Comparison of ENCODE assay signal across 11 mouse cellular contexts in the genomic region with DNA sequence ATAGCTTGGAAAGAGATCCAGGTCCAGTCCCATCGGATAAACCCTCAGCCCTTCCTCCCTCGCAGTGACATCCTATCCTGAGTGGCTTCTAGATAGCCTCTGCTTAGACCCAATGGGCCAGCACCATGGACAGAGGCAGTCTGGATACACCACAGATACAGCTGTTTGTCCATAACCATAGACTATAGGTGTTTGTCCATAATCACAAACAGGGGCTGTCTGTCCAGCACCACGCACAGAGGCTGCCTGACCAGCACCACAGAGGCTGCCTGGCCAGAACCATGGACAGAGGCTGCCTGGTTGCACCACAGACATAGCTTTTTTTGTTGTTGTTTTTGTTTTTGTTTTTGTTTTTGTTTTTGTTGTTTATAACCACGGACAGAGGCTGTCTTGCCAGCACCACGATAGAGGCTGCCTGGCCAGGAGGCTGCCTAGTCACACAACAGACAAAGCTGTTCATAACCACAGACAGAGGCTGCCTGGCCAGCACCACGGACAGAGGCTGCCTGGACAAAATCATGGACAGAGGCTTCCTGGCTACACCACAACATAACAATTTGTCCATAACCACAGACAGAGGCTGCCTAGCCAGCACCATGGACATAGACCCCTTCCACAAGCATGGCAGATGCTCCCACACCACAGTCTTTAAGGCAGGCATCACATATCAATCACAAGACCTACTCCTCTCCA.
DNase-seq lines count a peak whose midpoint lies in the region; ATAC-seq and TF ChIP-seq lines count a peak whose summit lies in the region.
"Had no signal": no experiment of that assay in that cellular context is flagged by ENCODE, and none has a peak within 500 bp of the region (broad histone marks: within the 10 kb centered on the region; RNA-seq: fewer than 3 reads in every experiment).

No protein-coding gene starts in this region.

- TF ChIP-seq CTCF in intestine, postnatal 0 days (IDR thresholded peaks at IDR 0.05; ENCODE audit: low read depth) = no peak

- H3K9ac ChIP-seq in intestine, embryonic 14.5 days (ENCODE audit: low read length) = no peak overlapping the region
- no peak overlapping the region for H3K9ac ChIP-seq in intestine, postnatal 0 days (ENCODE audit: low read depth, low read length)
- H3K9ac ChIP-seq: embryonic facial prominence, embryonic 12.5 days; liver, embryonic 14.5 days had no signal

- H3K4me2 ChIP-seq in intestine, embryonic 14.5 days (ENCODE audit: low read length) = no peak overlapping the region
- no peak overlapping the region for H3K4me2 ChIP-seq in intestine, postnatal 0 days (replicated peaks; ENCODE audit: low read depth)
- H3K4me2 ChIP-seq: embryonic facial prominence, embryonic 12.5 days had no signal

- WGBS in intestine, embryonic 14.5 days = 54% methylated on average over 6 of the region's 6 CpGs
- WGBS in intestine, postnatal 0 days = 52% methylated on average over 6 of the region's 6 CpGs

- DNase-seq in intestine, embryonic 14.5 days (ENCODE audit: low spot score) = peak; percentile 85
- DNase-seq in R1 (ENCODE audit: low read depth, low spot score) = peak; percentile 49
- peak; percentile 52 for DNase-seq in embryo, embryonic 9.5 days (ENCODE audit: extremely low spot score)
- DNase-seq in lung, postnatal 14 days = peak; percentile 44
- no peak for DNase-seq in right cerebral cortex, postnatal 36 days (ENCODE audit: low spot score in 2 of 2)
- no peak for DNase-seq in frontal cortex, adult 2 months (ENCODE audit: extremely low spot score in 1 of 2, low spot score in 1 of 2)
- DNase-seq in layer of hippocampus, adult 8-10 months (ENCODE audit: low spot score in 2 of 2) = no peak

- H3K4me3 ChIP-seq in intestine, embryonic 14.5 days (ENCODE audit: low read depth, low read length) = no peak overlapping the region
- no peak overlapping the region for H3K4me3 ChIP-seq in intestine, postnatal 0 days (ENCODE audit: low read depth, low read length)
- H3K4me3 ChIP-seq: embryonic facial prominence, embryonic 12.5 days; heart, embryonic 10.5 days had no signal

- no peak for ATAC-seq in intestine, embryonic 14.5 days (replicated peaks; ENCODE audit: low FRiP score, low TSS enrichment, low read depth)
- no peak for ATAC-seq in intestine, postnatal 0 days

- no peaks in the 10 kb centered on the region for H3K27me3 ChIP-seq in intestine, embryonic 14.5 days (replicated peaks; ENCODE audit: control insufficient read depth, insufficient read depth, low read length)
- no peaks in the 10 kb centered on the region for H3K27me3 ChIP-seq in intestine, postnatal 0 days (replicated peaks; ENCODE audit: control insufficient read depth, insufficient read depth, low read length)
- H3K27me3 ChIP-seq: embryonic facial prominence, embryonic 12.5 days had no signal

- H3K36me3 ChIP-seq in intestine, embryonic 14.5 days (ENCODE audit: control insufficient read depth, insufficient read depth, low read length) = no peaks in the 10 kb centered on the region
- no peaks in the 10 kb centered on the region for H3K36me3 ChIP-seq in intestine, postnatal 0 days (ENCODE audit: control insufficient read depth, insufficient read depth)
- H3K36me3 ChIP-seq: embryonic facial prominence, embryonic 12.5 days; heart, embryonic 10.5 days had no signal

- H3K27ac ChIP-seq in intestine, embryonic 14.5 days (ENCODE audit: low read depth) = no peak overlapping the region
- no peak overlapping the region for H3K27ac ChIP-seq in intestine, postnatal 0 days (ENCODE audit: low read depth, low read length)
- H3K27ac ChIP-seq: embryonic facial prominence, embryonic 12.5 days; heart, embryonic 10.5 days; liver, embryonic 14.5 days had no signal

- no peaks in the 10 kb centered on the region for H3K9me3 ChIP-seq in intestine, embryonic 14.5 days (ENCODE audit: control insufficient read depth, low read length)
- H3K9me3 ChIP-seq in intestine, postnatal 0 days (ENCODE audit: control insufficient read depth) = no peaks in the 10 kb centered on the region
- H3K9me3 ChIP-seq: embryonic facial prominence, embryonic 12.5 days; heart, embryonic 10.5 days had no signal

- H3K4me1 ChIP-seq in intestine, embryonic 14.5 days (replicated peaks; ENCODE audit: control insufficient read depth, insufficient read depth, low read length) = no peaks in the 10 kb centered on the region
- no peaks in the 10 kb centered on the region for H3K4me1 ChIP-seq in intestine, postnatal 0 days (replicated peaks; ENCODE audit: control insufficient read depth, insufficient read depth, low read length)
- H3K4me1 ChIP-seq: embryonic facial prominence, embryonic 12.5 days; heart, embryonic 10.5 days had no signal

Comparison
In these comparisons a context has a peak if more than half of its experiments do, and no peak if none do; other contexts are left out.
1. DNase-seq: peak in intestine, embryonic 14.5 days (single experiment), R1 (single experiment), embryo, embryonic 9.5 days (single experiment) and lung, postnatal 14 days (single experiment); none in right cerebral cortex, postnatal 36 days (0 of 2), frontal cortex, adult 2 months (0 of 2) and layer of hippocampus, adult 8-10 months (0 of 2).